Mouse (Mus musculus) mammary gland, adult 2 months (tissue): Measurements from ENCODE around the gene Glod4. TPM values are rescaled to one million over a fixed set of nuclear protein-coding genes. Genes with fewer than 3 reads are reported as not detected.

ENCODE experiments used
- polyA plus RNA-seq: library from polyadenylated mRNA; depleted of rRNA; stranded (reverse); fragments of >200 nt; gene quantifications from 2 replicates; pipeline ENCODE4 v1.2.3, GENCODE M21; 2012; ENCODE audit warnings: low replicate concordance; rRNA removed

Gene Glod4
- 4.1 and 9.6 TPM in 2 replicates for polyA plus RNA-seq

DNA sequence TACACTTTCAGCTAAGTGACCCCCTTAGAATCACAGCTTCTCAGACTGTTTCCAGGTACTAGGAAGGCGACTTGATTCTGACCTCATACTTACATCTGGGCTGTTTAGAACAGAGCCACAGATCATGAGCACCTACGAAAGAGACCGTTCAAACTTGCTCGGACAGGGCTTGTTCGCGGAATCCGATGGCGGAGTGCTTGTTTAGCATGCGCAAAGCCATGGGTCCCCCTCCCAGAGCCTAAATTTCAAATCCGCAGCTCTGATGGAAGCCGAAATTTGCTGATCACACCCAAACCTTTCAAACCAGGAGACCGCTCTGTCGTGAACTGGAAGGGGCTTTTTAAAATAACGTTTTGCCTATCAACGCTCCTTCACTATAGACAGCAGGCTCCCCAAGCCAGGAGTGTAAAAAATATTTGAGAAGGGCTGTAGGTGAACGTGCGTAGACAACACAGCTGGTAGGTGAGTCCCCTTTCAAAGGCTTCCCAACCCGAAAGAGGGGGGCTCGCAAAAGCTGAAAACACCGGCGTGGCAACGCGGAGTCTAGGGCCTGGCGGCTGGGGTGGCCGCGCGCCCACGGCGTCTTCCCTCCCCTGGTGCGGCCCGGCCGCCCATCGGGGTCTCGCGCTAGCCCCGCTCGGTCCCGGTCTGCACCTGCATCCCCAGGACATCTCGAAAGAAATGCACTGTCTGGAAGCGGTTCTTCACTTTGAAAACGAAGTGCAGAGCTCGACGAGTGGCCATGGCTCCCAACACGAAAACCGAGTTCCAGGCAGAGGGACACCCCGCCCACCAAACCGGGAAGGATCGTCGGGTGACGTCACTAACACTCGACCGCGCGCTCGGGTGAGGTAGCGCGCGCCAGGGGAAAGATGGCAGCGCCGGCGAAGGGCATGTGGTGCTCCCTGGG, at the start of gene Glod4, which contains the start of gene Mrm3:
Gene Glod4 (minus strand): TSS at position 825 of the 910 bp plus-strand sequence.
Gene Mrm3 (plus strand): TSS at position 815 of the 910 bp plus-strand sequence.

DNA sequence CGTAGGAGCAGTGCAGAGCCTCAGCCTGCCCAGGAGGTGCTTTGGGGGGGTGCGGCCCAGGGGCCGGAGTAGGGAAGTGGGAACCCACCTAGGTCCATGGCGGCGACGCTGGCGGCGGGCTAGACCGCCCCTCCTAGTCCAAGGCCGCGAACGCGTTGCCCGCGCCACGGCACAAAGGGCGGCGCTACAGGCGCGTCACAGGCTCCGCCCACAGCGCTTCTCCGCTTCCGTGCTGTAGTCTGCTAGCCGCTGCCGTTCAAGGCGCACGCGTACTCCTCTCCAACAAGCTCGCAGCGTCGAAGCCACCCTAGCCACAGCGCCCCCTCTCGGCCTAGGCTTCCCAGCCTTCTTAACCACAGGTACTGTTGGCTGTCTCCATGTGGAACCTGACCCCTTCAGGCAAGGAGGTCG, 26.1 kb downstream of the Glod4 start, which contains the start of the genes Dbil5 and Gemin4:
Gene Dbil5 (plus strand): TSS at position 219 of the 411 bp plus-strand sequence.
Gene Gemin4 (minus strand): TSS at position 275 of the 411 bp plus-strand sequence.

DNA sequence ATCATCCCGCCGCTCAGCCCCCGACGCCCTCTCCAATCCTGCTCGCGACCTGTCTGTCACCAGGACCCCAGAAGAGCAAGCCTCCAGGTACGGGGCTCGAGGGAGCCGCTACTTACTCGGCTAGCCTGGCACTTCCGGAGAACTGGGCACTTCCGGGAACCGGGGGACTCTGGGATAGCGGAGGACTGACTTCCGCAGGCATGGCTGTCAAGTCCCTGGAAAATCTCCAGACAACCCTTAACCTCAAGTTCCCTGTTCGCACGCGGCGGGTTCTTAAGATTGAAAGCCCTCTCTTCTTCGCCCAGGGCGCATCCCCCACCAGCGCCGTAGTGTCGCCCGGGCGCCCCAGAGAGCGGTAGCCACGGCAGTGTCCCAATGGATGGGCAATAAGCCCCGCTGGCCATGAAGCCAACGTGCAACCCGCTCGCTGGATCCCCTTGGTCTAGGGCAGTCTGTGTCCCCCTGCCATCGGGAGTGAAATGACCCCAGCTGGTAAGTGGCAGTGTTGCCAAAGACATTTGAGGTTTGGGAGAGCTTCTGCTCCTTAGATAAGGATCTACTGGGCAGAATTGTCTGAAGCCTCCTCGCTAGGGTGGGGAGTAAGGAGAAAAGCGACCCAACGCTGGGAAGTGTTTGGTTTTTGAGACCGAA, 63.9 kb downstream of the Glod4 start, which contains the start of the genes Vps53 and Fam57a:
Gene Vps53 (minus strand): TSS at position 153 of the 651 bp plus-strand sequence.
Gene Fam57a (plus strand): TSS at position 177 of the 651 bp plus-strand sequence.

Other genes with a start within 250 kb of the Glod4 start
- gene 1700016K19Rik, start 243.8 kb downstream of the Glod4 start, polyA plus RNA-seq: 0.30 TPM in 1 of 2 replicates, not detected in the other
- gene Rflnb, start 215.9 kb downstream of the Glod4 start, polyA plus RNA-seq: 36.8 and 53.5 TPM in 2 replicates
- 17.6 and 30.0 TPM in 2 replicates for gene Vps53, start 64.1 kb downstream of the Glod4 start, polyA plus RNA-seq
- 14.1 and 17.0 TPM in 2 replicates for gene Fam57a, start 64.1 kb downstream of the Glod4 start, polyA plus RNA-seq
- gene Dbil5, start 26.1 kb downstream of the Glod4 start, polyA plus RNA-seq: 0.38 and 0.68 TPM in 2 replicates
- gene Gemin4, start 26.1 kb downstream of the Glod4 start, polyA plus RNA-seq: 7.5 and 9.5 TPM in 2 replicates
- gene Mrm3, start within 50 bp of the Glod4 start, polyA plus RNA-seq: 6.5 and 8.0 TPM in 2 replicates
- 21.6 and 24.9 TPM in 2 replicates for gene Nxn, start 155.4 kb upstream of the Glod4 start, polyA plus RNA-seq
- gene Timm22, start 163.2 kb upstream of the Glod4 start, polyA plus RNA-seq: 6.8 and 12.5 TPM in 2 replicates